Mouse (Mus musculus) gastrocnemius, postnatal 36 days (tissue): Measurements from ENCODE around the gene Dtx4. TPM values are rescaled to one million over a fixed set of nuclear protein-coding genes. Genes with fewer than 3 reads are reported as not detected.
A peak's percentile ranks its signal among the peaks of the same experiment; 100 is the strongest.

Experiments used
- DNase-seq, 2 experiments: peaks; one replicate each; pipeline ENCODE4 v3.0.0; 2022
- intact Hi-C: fragments of 180-260 bp; cut with DNase I; formaldehyde crosslinking; loops from one replicate; pipeline ENCODE4 v1.15.1; 2025
- total RNA-seq, 2 experiments: library from RNA; stranded (reverse); gene quantifications; 2 replicates each; pipeline ENCODE4 v1.2.3; 2021

The Dtx4 gene
- total RNA-seq, 2 experiments from 2014 or later: 5.2 to 5.3 TPM

GRCm38 (mm10) chr19:12472381-12472976, 28.8 kb downstream of the Dtx4 start:
- DNase-seq: no peak
- intact Hi-C loops: no loop called here

DNA sequence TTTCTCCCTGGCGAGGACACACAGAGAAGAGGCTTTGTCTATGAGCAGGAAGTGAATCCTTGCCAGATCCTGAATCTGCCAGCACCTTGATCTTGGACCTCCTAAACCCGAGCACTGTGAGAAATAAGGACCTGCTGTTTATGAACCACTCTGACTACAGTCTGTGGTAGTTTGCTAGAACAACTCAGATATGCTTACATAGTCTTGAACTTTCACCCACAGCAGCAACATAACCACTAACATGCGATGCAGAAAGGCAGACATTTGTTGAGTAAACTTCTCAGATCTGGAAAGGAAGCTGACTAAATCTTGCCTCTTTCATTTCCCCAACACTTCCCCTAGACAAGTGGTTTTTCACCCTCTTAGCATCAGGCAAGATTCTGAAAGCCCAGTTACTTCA, 29.4 kb downstream of the Dtx4 start:
- no peak for DNase-seq
- intact Hi-C loops: no loop called here

- no peak for DNase-seq
- intact Hi-C loops: loop anchor here (5.0 kb wide), 1 partner anchor 35 kb away; the partner anchor contains the start of gene Dtx4
These were observed 33.8 kb downstream of the Dtx4 start for GRCm38 (mm10) chr19:12467436-12467835.

DNA sequence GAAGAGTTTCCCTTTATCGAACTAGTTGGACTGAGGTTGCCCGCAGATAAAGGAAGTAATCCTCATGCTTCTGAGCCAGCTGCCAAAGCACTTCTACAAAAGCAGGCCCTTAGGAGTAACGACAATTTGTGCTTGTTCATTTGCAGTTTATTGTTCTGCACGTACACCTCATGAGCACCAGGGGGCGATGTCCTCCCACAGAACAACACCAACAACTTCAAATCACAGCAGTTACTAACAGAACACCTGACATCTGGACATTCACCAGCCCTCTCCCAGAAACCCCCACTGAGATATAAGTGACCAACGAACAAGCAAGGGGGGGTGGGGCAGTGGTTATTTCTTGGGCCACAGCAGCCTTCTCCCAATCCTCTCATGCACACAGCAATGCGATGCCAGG, 35.0 kb downstream of the Dtx4 start:
- DNase-seq: peak in 1 of 2 experiments; percentile 40
- intact Hi-C loops: loop anchor here (5.0 kb wide), 1 partner anchor 36 kb away; the partner anchor contains the start of gene Dtx4

DNA sequence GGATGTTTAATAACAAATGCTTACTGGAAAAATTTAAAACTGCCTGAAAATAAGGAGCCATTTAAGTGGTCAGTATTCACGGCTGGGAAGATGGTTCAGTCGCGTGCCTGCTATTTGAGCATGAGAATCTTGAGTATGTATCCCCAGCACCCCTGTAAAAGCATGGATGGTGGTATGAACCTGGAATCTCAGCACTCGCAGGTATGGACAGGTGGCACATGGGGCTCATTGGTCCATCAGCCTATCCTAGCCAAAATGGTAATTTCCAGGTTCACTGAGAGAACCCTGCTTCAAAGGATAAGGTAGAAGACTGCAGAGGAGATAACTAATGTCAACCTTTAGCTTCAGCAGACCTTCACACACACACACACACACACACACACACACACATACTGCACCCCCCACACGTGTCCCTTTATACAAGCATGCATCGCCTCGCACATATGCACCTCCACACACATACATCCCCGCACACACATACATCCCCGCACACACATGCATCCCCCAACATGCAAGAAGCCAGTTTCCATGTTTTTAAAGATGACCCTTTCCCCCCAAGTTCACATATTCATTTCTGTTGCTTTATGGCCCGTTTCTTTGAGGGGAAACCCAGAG, 35.6 kb downstream of the Dtx4 start:
- intact Hi-C loops: loop anchor here (5.0 kb wide), 1 partner anchor 37 kb away; the partner anchor contains the start of gene Dtx4
- no peak for DNase-seq

DNA sequence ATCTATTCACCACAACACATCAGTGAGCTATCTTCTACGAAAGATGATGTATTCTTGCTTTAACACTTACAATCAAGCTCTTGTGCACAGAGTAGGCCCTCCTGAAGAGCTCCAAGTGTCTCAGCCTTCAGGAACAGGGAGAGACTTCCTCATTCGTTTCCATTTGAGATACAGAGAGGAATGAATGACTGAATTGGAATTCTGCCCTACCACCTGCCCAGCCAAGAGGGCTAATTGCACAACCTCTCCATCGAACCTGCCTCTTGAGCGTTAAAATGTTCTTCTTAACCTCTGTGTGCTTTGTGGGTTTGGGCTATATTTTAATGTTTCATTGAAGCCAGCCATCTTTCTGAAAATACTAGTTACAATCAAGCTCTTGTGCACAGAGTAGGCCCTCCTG, 36.6 kb downstream of the Dtx4 start:
- DNase-seq: no peak
- intact Hi-C loops: loop anchor here (5.0 kb wide), 2 partner anchors 38 to 133 kb away; partner anchors contain the start of genes Dtx4 and Gm4952

DNA sequence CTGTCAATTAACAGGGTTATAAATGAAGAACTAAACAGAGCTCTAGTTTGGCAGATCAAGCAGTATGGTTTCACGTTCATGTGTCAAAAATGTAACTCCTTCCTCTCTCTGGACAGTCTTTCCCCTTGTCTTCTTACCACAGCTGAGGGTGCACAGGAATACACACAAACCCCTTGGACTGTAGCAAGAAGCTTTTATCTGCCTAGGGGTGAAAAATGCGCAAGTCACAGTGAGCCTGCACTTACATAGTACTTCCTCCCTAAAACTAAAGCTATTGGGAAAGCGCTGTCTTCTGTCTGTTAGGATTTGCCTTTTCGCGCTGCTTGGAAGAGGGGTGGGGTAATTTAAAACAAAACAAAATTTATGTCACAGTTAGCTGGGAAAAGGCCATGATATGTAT, 37.1 kb downstream of the Dtx4 start:
- intact Hi-C loops: loop anchor here (5.0 kb wide), 1 partner anchor 133 kb away; the partner anchor contains the start of gene Gm4952

DNA sequence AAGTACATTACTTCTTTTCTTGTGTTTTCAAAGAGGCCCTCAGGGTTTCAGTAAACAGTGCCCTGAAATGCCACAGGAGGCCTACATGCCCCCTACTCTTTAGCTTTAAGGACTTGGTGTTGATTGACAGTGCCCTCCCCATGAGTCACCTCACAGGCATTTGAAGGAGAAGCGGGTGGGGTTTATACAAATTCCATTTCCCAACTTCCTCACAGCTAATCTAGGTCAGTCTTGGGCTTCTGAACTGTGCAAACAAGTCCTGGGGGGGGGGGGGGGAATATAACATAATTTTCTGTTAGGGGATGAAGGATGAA, 37.6 kb downstream of the Dtx4 start:
- intact Hi-C loops: loop anchor here (5.0 kb wide), 1 partner anchor 134 kb away; the partner anchor contains the start of gene Gm4952
- no peak for DNase-seq

More for the DNA sequence above, 37.1 kb downstream of the Dtx4 start:
- no peak for DNase-seq

DNA sequence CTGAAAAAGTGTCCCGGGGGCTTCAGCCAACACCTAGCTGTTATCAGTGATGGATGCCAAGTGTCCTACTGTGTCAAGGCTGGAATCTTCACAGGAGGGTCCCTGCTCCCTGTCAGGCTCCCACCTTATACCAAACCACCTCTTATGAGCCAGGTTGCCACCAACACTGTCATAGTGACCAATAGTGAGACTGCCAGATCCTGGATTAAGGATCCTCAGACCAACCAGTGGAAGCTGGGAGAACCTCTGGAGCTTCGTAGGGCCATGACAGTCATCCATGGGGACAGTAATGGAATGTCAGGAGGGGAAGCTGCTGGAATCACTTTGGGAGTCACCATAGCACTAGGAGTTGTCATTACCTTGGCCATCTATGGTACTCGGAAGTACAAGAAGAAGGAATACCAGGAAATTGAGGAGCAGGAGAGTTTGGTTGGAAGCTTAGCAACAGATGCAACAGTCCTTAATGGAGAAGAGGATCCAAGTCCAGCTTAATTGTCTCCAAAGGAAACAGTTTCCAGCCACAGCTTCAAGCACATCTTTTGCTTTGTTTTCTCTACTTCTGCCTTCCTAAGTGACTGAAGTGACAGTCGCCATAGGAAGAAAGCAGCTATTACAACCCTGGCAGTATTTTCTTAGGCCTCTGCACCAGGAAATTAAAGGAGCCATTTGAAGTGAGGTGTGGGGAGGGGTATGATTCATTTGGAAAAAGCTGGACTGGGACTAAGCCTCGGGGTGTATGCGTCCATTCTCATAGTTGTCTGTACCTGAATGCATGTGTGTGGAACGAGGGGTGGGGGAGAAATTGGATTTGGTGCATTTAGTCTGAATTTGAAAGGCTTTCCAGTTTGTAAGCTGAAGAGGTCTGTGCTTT, 38.2 kb downstream of the Dtx4 start:
- intact Hi-C loops: loop anchor here (5.0 kb wide), 1 partner anchor 134 kb away; the partner anchor contains the start of gene Gm4952
- no peak for DNase-seq

- DNase-seq: no peak
- intact Hi-C loops: loop anchor here (5.0 kb wide), 1 partner anchor 137 kb away; the partner anchor contains the start of gene Gm4952
These were observed 40.7 kb downstream of the Dtx4 start, which contains the start of gene Mpeg1 for GRCm38 (mm10) chr19:12460282-12461249. Gene Mpeg1, plus strand, starts transcription at chr19:12460779.

DNA sequence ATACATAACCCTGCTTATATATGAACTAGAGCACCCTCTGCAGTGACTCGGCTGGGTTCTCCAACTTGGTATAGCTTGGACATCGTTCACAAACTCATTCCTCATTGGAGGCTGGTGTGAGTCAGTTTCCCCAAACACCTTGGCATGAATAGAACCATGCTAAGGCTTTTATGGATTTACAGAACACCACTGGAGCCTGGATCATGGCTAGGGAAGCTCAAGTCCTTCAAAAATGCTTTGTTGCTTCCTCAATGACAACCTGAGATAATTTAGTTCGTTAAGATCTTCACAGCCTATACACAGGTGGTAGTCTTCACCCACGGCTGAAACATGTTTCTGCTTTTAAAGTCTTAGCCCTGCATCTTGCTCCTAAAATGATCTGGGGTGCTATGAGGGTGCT, 41.7 kb downstream of the Dtx4 start:
- intact Hi-C loops: no loop called here
- no peak for DNase-seq

DNA sequence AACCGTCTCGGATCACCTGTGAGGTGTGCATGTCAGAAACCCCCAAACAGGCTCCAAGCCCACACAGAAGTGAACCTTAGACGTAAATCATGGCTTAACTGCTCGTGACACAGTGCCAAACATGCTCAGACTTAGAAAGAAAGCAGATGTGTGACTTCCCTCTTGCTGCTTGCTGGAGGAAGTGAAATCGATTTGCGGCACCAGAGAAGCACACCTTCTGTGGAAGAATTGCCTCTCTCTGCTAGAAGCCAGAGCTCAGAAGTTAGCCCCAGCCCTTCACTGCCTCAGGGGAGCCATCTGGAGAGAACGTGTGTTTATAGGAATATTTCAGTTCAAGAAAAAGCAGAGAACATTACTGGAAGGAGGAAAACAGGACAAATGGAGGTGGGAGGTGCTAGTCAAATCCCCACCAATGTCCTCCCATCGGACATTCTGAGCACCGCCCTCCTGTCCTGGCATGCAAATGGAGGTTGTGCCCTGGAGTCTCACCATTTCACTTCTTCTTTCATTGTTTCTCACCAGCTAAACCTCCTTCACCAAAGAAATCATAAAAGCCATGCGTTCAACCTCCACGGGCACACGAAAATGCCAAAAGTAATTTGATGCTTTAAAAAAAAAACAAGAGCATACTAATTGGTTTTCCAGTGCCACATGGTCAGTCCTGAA, 43.7 kb downstream of the Dtx4 start:
- no peak for DNase-seq

GRCm38 (mm10) chr19:12445014-12445413, 56.2 kb downstream of the Dtx4 start:
- no peak for DNase-seq
- intact Hi-C loops: no loop called here

More for the DNA sequence above, 43.7 kb downstream of the Dtx4 start:
- intact Hi-C loops: no loop called here

DNA sequence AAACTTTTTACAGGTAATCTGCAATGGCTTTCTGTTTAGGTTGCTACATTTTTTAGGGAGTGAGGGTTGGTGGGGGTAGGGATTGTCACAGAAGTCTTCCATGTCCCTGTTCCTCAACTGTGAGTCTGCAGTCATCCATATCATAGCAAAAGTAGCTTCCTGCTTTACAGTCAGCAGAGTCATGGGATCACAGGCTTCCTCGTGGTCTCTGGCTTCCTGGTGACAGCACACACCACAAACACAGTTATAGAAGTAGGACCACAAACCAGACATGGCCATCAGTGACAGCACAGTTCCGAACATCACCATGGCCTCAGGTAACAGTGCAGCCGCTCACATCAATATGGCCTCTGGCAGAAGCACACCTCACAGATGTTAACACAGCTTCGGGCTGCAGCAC, 58.7 kb downstream of the Dtx4 start:
- intact Hi-C loops: no loop called here
- no peak for DNase-seq

DNA sequence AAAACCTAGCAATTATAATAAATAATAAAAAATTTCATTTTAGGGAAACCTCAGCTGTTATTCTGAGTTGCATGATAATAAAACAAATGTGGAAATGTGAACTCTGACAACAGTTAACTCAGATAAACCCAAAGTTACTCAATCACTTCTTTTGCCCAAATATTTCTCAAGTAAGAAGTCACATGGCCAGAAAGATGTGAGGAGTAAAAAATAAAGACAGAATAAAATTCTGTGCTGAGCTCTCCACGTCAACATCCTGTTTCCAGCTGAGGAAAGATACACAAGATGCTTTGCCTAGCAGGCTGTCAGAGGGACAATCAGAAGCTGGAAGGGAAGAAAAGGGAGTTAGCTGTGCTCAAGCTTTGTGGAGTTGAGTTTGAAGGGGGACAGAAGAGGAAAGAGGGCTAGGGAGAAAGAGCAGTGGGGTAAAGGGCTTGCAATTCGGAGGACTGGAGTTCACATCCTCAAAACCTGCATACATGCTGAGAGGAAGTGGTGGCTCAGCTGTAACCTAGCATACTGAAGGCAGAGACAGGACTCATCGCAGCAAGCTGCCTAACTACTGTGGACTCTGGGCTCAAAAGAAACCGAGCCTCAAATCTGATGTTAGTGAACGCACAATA, 61.0 kb downstream of the Dtx4 start:
- intact Hi-C loops: no loop called here

GRCm38 (mm10) chr19:12439581-12439980, 61.7 kb downstream of the Dtx4 start:
- intact Hi-C loops: loop anchor here (10.0 kb wide), 2 partner anchors 155 to 305 kb away; partner anchors contain the start of gene Gm4952

More for the DNA sequence above, 61.0 kb downstream of the Dtx4 start:
- DNase-seq: no peak

DNA sequence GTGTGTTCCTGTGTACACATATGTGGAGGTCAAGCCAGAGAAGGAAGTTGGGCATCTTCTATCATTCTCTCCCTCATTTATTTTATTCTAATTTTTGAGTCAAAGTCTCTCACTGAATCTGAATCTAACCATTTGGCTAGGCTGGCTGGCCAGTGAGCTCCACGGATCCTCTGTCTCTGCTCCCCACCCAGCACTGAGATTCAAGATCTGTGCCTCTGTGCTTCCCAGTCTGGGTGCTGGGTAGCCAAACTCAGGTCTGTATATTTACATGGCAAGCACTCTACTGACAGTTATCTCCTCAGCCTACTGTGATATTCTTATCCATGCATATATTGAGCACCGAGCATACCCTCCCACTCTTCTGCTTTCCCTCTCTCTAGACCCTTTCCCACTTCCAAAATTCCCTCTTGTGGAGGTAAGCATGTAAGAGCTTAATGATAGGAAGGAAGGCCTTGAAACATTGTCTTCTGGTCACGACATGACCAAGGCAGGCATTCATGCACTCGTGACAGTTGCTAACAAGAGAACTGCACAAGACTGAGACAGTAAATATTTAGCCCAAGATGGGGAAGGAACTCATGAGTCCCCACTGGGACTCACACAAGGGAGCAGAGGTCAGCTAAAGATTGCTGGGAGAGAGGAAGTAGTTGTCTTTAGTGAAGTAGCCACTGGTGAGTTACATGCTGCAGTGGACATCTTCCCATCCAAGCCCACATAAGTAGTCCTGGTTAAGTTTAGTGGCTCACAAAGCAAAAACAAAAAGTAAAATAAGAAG, 65.3 kb downstream of the Dtx4 start:
- intact Hi-C loops: loop anchor here (10.0 kb wide), 2 partner anchors 159 to 301 kb away; partner anchors contain the start of gene Gm4952
- no peak for DNase-seq

More at GRCm38 (mm10) chr19:12439581-12439980, 61.7 kb downstream of the Dtx4 start:
- DNase-seq: no peak

DNA sequence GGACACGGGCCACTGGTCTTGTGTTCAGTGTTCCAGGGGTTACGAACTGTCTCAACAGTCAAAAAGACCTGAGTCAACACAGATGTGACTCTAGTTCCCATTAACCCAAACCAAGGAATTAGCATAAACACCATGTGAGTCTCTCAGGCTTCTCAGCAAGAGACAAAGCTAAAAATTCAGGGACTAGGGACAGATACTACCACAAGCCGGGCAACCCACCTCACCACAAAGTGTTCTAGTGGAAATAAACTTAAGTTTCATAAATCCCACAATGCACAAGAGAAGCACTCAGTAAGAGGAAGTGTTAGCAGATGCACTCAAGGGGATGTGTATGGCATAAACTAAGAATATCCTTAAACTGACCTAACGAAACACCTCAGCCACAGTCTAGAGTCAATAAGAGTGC, 66.2 kb downstream of the Dtx4 start:
- no peak for DNase-seq
- intact Hi-C loops: loop anchor here (10.0 kb wide), 2 partner anchors 160 to 300 kb away; partner anchors contain the start of gene Gm4952
